In the genomic region with DNA sequence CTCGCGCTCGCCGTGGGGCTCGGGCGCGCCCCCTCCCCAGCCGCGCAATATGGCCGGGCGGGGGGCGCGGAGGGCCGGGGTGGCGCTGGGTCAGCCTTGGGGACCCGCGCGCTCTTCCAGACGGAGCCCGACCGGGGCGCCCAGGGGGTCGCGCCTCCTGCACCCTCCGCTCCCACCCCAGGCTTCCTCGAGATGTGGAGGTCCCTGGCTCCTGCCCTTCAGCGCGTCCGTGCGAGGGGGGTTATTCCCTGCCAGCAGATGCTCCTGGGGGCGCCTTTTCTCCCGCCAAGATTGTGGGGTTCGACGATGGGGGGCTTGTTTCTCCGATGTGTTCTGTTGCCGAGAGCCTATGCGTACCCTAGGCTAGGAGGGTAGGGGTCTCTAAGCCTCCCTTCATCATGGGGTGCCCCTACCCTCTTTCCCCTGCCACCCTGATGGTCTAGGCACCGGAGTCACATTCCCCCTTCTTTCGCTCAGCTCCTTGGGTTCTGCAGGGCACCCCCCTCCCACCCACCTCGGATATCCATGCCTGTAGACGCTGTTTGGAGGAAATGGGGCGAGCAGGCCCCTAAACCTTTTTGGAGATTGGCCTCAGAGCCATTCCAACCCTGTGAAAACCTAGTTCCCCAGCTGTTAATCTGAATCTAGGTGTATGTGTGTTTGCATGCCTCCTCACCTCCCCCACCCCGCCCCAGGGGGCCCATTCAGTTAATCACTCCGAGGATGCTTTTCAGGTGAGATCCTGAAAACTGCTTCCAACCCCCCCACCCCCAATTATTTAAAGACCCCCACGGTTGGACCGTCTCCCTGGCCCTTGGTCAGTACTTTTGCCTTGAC, we compare ENCODE assay signal across 2 mouse cellular contexts.
TF ChIP-seq lines count a peak whose summit lies in the region.

No protein-coding gene starts in this region.

TF ChIP-seq in MEL, 35 proteins besides CTCF, POLR2A, EP300 and RAD21:
- TF ChIP-seq MXI1 (IDR thresholded peaks at IDR 0.05; ENCODE audit: low read depth, low read length) = peak; percentile 19; the same call in 1 of the 2 replicates
- no peak for TF ChIP-seq SMC3 (IDR thresholded peaks at IDR 0.05; ENCODE audit: low read depth, low read length)

TF ChIP-seq in myocyte, 11 proteins besides CTCF, POLR2A, EP300 and RAD21:
- TF ChIP-seq CEBPB (IDR thresholded peaks at IDR 0.05; ENCODE audit: insufficient read depth, poor library complexity, severe bottlenecking) (no peak), REST (IDR thresholded peaks at IDR 0.05; ENCODE audit: insufficient read depth, insufficient read length) (no peak), MYOG (IDR thresholded peaks at IDR 0.05; ENCODE audit: control insufficient read depth in 1 of 3, insufficient read depth in 1 of 3, insufficient read length in 2 of 3, low read depth in 2 of 3) (no peak), TCF3 (IDR thresholded peaks at IDR 0.05; ENCODE audit: insufficient read length, low read depth) (no peak), MYOD1 (IDR thresholded peaks at IDR 0.05; ENCODE audit: control insufficient read depth in 1 of 3, insufficient read length in 2 of 3, low read depth in 2 of 3) (no peak)
TF ChIP-seq in myocyte: peak in this region for 0.
